Mouse (Mus musculus): ENCODE measurements around the gene Epn3. TPM values are rescaled to one million over a fixed set of nuclear protein-coding genes. Genes with fewer than 3 reads are reported as not detected.

Epn3 gene
- polyA plus RNA-seq, 2 experiments from 2014 or later = not detected

- no peak for ATAC-seq
Measured at GRCm38 (mm10) chr11:94469136-94470064, 30.4 kb downstream of the Epn3 start.

GRCm38 (mm10) chr11:94468582-94469064 lies 31.2 kb downstream of the Epn3 start:
- ATAC-seq = no peak

GRCm38 (mm10) chr11:94466333-94466855 lies 33.4 kb downstream of the Epn3 start:
- ATAC-seq = no peak

- ATAC-seq = no peak
Measured at GRCm38 (mm10) chr11:94464170-94464569, 35.6 kb downstream of the Epn3 start.

GRCm38 (mm10) chr11:94461856-94462255 lies 37.9 kb downstream of the Epn3 start:
- no peak for ATAC-seq

- ATAC-seq = no peak
Measured at GRCm38 (mm10) chr11:94457001-94457400, 42.8 kb downstream of the Epn3 start.

- no peak for ATAC-seq
Measured at GRCm38 (mm10) chr11:94456347-94456746, 43.4 kb downstream of the Epn3 start.

- no peak for ATAC-seq
Measured at GRCm38 (mm10) chr11:94455161-94455820, 44.5 kb downstream of the Epn3 start.

GRCm38 (mm10) chr11:94454756-94455155 lies 45.0 kb downstream of the Epn3 start:
- ATAC-seq = no peak

GRCm38 (mm10) chr11:94451091-94451773 lies 48.5 kb downstream of the Epn3 start:
- no peak for ATAC-seq

- ATAC-seq = no peak
Measured at GRCm38 (mm10) chr11:94449886-94450285, 49.9 kb downstream of the Epn3 start.

GRCm38 (mm10) chr11:94449239-94449638 lies 50.5 kb downstream of the Epn3 start:
- no peak for ATAC-seq

- no peak for ATAC-seq
Measured at GRCm38 (mm10) chr11:94447017-94447416, 52.8 kb downstream of the Epn3 start.

GRCm38 (mm10) chr11:94445300-94445699 lies 54.5 kb downstream of the Epn3 start:
- ATAC-seq = no peak

GRCm38 (mm10) chr11:94444829-94445228 lies 54.9 kb downstream of the Epn3 start:
- ATAC-seq = no peak

GRCm38 (mm10) chr11:94441752-94442151 lies 58.0 kb downstream of the Epn3 start:
- ATAC-seq = no peak

- ATAC-seq = no peak
Measured at GRCm38 (mm10) chr11:94441122-94441521, 58.7 kb downstream of the Epn3 start.

GRCm38 (mm10) chr11:94440421-94440820 lies 59.4 kb downstream of the Epn3 start:
- ATAC-seq = no peak
